11 mouse cellular contexts compared by ENCODE assay signal in the genomic region with DNA sequence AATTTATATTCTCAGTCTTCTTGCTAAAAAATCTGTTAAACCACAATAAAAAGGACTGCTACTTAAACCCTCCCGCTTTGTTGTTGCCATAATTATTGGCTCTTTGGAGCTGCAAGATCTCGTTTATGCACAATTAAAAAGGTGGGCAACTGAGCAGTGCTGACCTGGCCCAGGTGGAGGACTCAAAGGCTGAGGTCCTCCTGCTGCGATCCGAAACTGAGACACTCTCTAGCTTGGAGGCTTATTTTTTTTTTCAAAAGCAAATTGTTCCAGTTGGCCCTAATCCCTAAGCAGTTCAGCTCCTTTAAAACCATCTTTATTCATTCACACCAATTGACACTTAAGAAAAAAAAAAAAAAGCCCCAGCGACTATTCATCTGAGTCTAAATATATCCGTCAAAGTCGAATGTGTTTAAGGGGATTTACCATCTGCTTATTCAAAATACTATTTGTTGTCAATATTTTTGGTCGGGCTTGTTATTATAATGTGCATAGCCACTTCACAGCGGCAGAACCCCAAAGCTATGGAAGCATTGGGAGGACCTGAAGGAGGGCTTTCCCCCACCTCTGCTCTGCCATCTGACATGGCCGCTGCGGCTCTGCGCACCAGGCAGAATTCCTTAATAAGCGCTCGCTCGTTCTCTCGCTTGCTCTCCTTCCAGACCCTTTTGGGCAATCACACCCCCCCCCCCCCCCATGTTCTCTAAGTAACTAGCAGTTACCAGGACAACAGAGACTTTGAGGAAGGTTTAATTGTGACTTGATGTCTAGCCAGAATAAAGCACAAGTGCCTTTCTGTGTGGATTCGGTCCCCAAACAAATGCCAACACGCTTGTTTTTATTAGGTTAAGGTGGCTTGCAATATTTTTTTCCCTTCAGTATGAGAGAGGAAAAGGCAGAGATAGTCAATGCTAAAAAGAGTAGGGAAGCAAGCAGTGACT.
A peak's percentile ranks its signal among the peaks of the same experiment; 100 is the strongest.
DNase-seq lines count a peak whose midpoint lies in the region; ATAC-seq and TF ChIP-seq lines count a peak whose summit lies in the region.
"Had no signal": no experiment of that assay in that cellular context is flagged by ENCODE, and none has a peak within 500 bp of the region (broad histone marks: within the 10 kb centered on the region; RNA-seq: fewer than 3 reads in every experiment).

No protein-coding gene starts in this region.

- no peaks in the 10 kb centered on the region for H3K9me3 ChIP-seq in hindbrain, embryonic 13.5 days
- no peaks in the 10 kb centered on the region for H3K9me3 ChIP-seq in hindbrain, embryonic 11.5 days (ENCODE audit: control insufficient read depth, low read length)
- H3K9me3 ChIP-seq in CH12.LX (replicated peaks; ENCODE audit: low read length) = peaks cover 4% of the 10 kb centered on the region
- H3K9me3 ChIP-seq in forebrain, embryonic 12.5 days = 0 out of 2 replicates have a peak, but pooled peaks cover 4% of the 10 kb centered on the region
- no peaks in the 10 kb centered on the region; the same call in 1 of the 2 replicates for H3K9me3 ChIP-seq in midbrain, embryonic 11.5 days (ENCODE audit: control insufficient read depth, low read length)

- TF ChIP-seq POLR2A in CH12.LX (IDR thresholded peaks at IDR 0.05; ENCODE audit: low read depth, low read length) = no peak

- in situ Hi-C loops in CH12.LX (cut with MboI; ENCODE audit: low pct_ligation_motif_present, low pct_unique_long_range_greater_than_20kb, low sequenced_read_pairs) = no loop called here

- no peak for TF ChIP-seq EP300 in CH12.LX (IDR thresholded peaks at IDR 0.05; ENCODE audit: low read length)

- TF ChIP-seq CTCF in CH12.LX (conservative IDR thresholded peaks at IDR 0.05 in 1 of 2, IDR thresholded peaks at IDR 0.05 in 1 of 2; ENCODE audit: low read depth in 2 of 2, low read length in 2 of 2) = no peak

- no peaks in the 10 kb centered on the region for H3K36me3 ChIP-seq in hindbrain, embryonic 13.5 days
- H3K36me3 ChIP-seq in hindbrain, embryonic 11.5 days (ENCODE audit: control insufficient read depth, insufficient read depth, low read length) = no peaks in the 10 kb centered on the region
- no peaks in the 10 kb centered on the region for H3K36me3 ChIP-seq in CH12.LX (replicated peaks in 1 of 2; ENCODE audit: control insufficient read depth in 1 of 2, insufficient read depth in 1 of 2, low read length in 1 of 2)
- 0 out of 2 replicates have a peak, but pooled peaks cover 6% of the 10 kb centered on the region for H3K36me3 ChIP-seq in forebrain, embryonic 12.5 days (replicated peaks)
- H3K36me3 ChIP-seq in midbrain, embryonic 11.5 days (ENCODE audit: control insufficient read depth, insufficient read depth, low read length) = no peaks in the 10 kb centered on the region

- H3K9ac ChIP-seq in hindbrain, embryonic 13.5 days = no peak overlapping the region
- no peak overlapping the region for H3K9ac ChIP-seq in hindbrain, embryonic 11.5 days (ENCODE audit: low read depth, low read length)
- no peak overlapping the region for H3K9ac ChIP-seq in CH12.LX (ENCODE audit: insufficient read depth, low read depth)
- H3K9ac ChIP-seq in forebrain, embryonic 12.5 days = no peak overlapping the region
- H3K9ac ChIP-seq in midbrain, embryonic 11.5 days (ENCODE audit: low read length) = no peak overlapping the region
- H3K9ac ChIP-seq: heart, embryonic 13.5 days had no signal

- dilution Hi-C loops in CH12.LX (cut with MboI; ENCODE audit: extremely low pct_ligation_motif_present, extremely low pct_unique_long_range_greater_than_20kb, low sequenced_read_pairs) = no loop called here

- TF ChIP-seq RAD21 in CH12.LX (IDR thresholded peaks at IDR 0.05; ENCODE audit: low read depth, low read length) = no peak

- no peak for DNase-seq in hindbrain, embryonic 11.5 days (ENCODE audit: low spot score)
- no peak for DNase-seq in CH12.LX (ENCODE audit: extremely low read depth)
- peak; percentile 93 for DNase-seq in midbrain, embryonic 11.5 days (ENCODE audit: low spot score, missing footprints)
- DNase-seq in c-Kit-positive CD71-positive TER-119-positive erythroid progenitor cells, embryonic 14.5 days (ENCODE audit: low spot score) = no peak
- DNase-seq in urinary bladder, postnatal 10 days (ENCODE audit: low spot score) = no peak
- no peak for DNase-seq in adrenal gland, postnatal 25 days
- DNase-seq: lung, adult 2 months had no signal

- H3K27me3 ChIP-seq in hindbrain, embryonic 13.5 days = 0 out of 2 replicates have a peak, but pooled peaks cover 13% of the 10 kb centered on the region
- no peaks in the 10 kb centered on the region for H3K27me3 ChIP-seq in hindbrain, embryonic 11.5 days (ENCODE audit: control insufficient read depth, insufficient read depth, low read length)
- H3K27me3 ChIP-seq in CH12.LX (replicated peaks) = peaks cover 2% of the 10 kb centered on the region
- H3K27me3 ChIP-seq in forebrain, embryonic 12.5 days = peaks cover 50% of the 10 kb centered on the region
- peaks cover 3% of the 10 kb centered on the region; the same call in 1 of the 2 replicates for H3K27me3 ChIP-seq in midbrain, embryonic 11.5 days (ENCODE audit: control insufficient read depth, insufficient read depth, low read length)
- H3K27me3 ChIP-seq: heart, embryonic 13.5 days had no signal

- peak overlapping the region; percentile 70 for H3K27ac ChIP-seq in hindbrain, embryonic 13.5 days
- no peak overlapping the region for H3K27ac ChIP-seq in hindbrain, embryonic 11.5 days (ENCODE audit: low read depth, low read length)
- no peak overlapping the region for H3K27ac ChIP-seq in CH12.LX (ENCODE audit: insufficient read depth, low read depth)
- peak overlapping the region; percentile 69 for H3K27ac ChIP-seq in forebrain, embryonic 12.5 days
- H3K27ac ChIP-seq in midbrain, embryonic 11.5 days (ENCODE audit: low read depth, low read length) = peak overlapping the region; percentile 45; the same call in 1 of the 2 replicates
- H3K27ac ChIP-seq: heart, embryonic 13.5 days had no signal

- H3K4me3 ChIP-seq in hindbrain, embryonic 13.5 days = no peak overlapping the region
- H3K4me3 ChIP-seq in hindbrain, embryonic 11.5 days (ENCODE audit: low read depth, low read length) = no peak overlapping the region
- no peak overlapping the region for H3K4me3 ChIP-seq in CH12.LX (replicated peaks in 1 of 3; ENCODE audit: low read depth in 2 of 3, low read length in 2 of 3, poor library complexity in 1 of 3)
- no peak overlapping the region for H3K4me3 ChIP-seq in forebrain, embryonic 12.5 days (replicated peaks)
- H3K4me3 ChIP-seq in midbrain, embryonic 11.5 days (ENCODE audit: low read depth, low read length) = no peak overlapping the region
- H3K4me3 ChIP-seq: erythroblast, embryonic 14.5 days; heart, embryonic 13.5 days had no signal

- 35% methylated on average over 18 of the region's 18 CpGs for WGBS in hindbrain, embryonic 13.5 days
- WGBS in hindbrain, embryonic 11.5 days = 59% methylated on average over 18 of the region's 18 CpGs
- WGBS in forebrain, embryonic 12.5 days = 10% methylated on average over 18 of the region's 18 CpGs
- 16% methylated on average over 18 of the region's 18 CpGs for WGBS in midbrain, embryonic 11.5 days

- peak overlapping the region; percentile 34 for H3K4me2 ChIP-seq in hindbrain, embryonic 13.5 days
- no peak overlapping the region for H3K4me2 ChIP-seq in hindbrain, embryonic 11.5 days (replicated peaks; ENCODE audit: low read depth, low read length)
- H3K4me2 ChIP-seq in CH12.LX (ENCODE audit: insufficient read depth, low read depth, poor library complexity, severe bottlenecking) = no peak overlapping the region
- H3K4me2 ChIP-seq in forebrain, embryonic 12.5 days = peak overlapping the region; percentile 39
- peak overlapping the region; percentile 16; the same call in 1 of the 2 replicates for H3K4me2 ChIP-seq in midbrain, embryonic 11.5 days
- H3K4me2 ChIP-seq: heart, embryonic 13.5 days had no signal

- H3K4me1 ChIP-seq in hindbrain, embryonic 13.5 days (replicated peaks) = peaks cover 28% of the 10 kb centered on the region
- H3K4me1 ChIP-seq in hindbrain, embryonic 11.5 days (replicated peaks; ENCODE audit: control insufficient read depth, insufficient read depth, low read length) = no peaks in the 10 kb centered on the region
- peaks cover 0 to 12% of the 10 kb centered on the region in 2 experiments; a peak in 2 of 4 replicates for H3K4me1 ChIP-seq in CH12.LX (ENCODE audit: control insufficient read depth in 1 of 2, insufficient read depth in 2 of 2)
- peaks cover 28% of the 10 kb centered on the region for H3K4me1 ChIP-seq in forebrain, embryonic 12.5 days
- peaks cover 18% of the 10 kb centered on the region for H3K4me1 ChIP-seq in midbrain, embryonic 11.5 days (ENCODE audit: control insufficient read depth, insufficient read depth, low read length)

- no peaks in the 10 kb centered on the region for H3K79me2 ChIP-seq in CH12.LX (replicated peaks; ENCODE audit: control insufficient read depth, extremely low read depth, insufficient read depth, poor library complexity, severe bottlenecking)

- 0 out of 2 replicates have a peak, but pooled peaks have one; percentile 43 for ATAC-seq in hindbrain, embryonic 13.5 days (ENCODE audit: low FRiP score)
- ATAC-seq in hindbrain, embryonic 11.5 days (ENCODE audit: low FRiP score) = no peak
- peak; percentile 65; the same call in 1 of the 2 replicates for ATAC-seq in forebrain, embryonic 12.5 days (ENCODE audit: low FRiP score)
- peak; percentile 78 for ATAC-seq in midbrain, embryonic 11.5 days (ENCODE audit: low FRiP score)

TF ChIP-seq in CH12.LX, 34 proteins besides CTCF, POLR2A, EP300 and RAD21:
- TF ChIP-seq ZNF384 (IDR thresholded peaks at IDR 0.05; ENCODE audit: low read depth, low read length) = 0 out of 2 replicates have a peak, but pooled peaks have one; percentile 25
- TF ChIP-seq TBP (conservative IDR thresholded peaks at IDR 0.05; ENCODE audit: low read depth, low read length) = no peak
TF ChIP-seq in CH12.LX: peak in this region for 1.

Comparison
In these comparisons a context has a peak if more than half of its experiments do, and no peak if none do; other contexts are left out.
1. H3K27ac ChIP-seq: peak in hindbrain, embryonic 13.5 days (single experiment), forebrain, embryonic 12.5 days (single experiment) and midbrain, embryonic 11.5 days (single experiment); none in hindbrain, embryonic 11.5 days (single experiment) and CH12.LX (single experiment).
2. H3K4me2 ChIP-seq: peak in hindbrain, embryonic 13.5 days (single experiment), forebrain, embryonic 12.5 days (single experiment) and midbrain, embryonic 11.5 days (single experiment); none in hindbrain, embryonic 11.5 days (single experiment) and CH12.LX (single experiment).